Mouse (Mus musculus) gastrocnemius, postnatal 4 days (tissue): ENCODE data around the gene Kcnj1. TPM values are rescaled to one million over a fixed set of nuclear protein-coding genes. Genes with fewer than 3 reads are reported as not detected.

Experiments used
- DNase-seq, 2 experiments: peaks; one replicate each; pipeline ENCODE4 v3.0.0; 2021 to 2022; ENCODE audit warnings: low spot score in 2 of 2, mixed read lengths in 2 of 2
- long read RNA-seq, 2 experiments: library from polyadenylated mRNA; stranded (forward); transcript quantifications; one replicate each; pipeline ENCODE4 v2.0.0; 2021
- total RNA-seq, 2 experiments: library from RNA; stranded (reverse); gene quantifications; 2 replicates each; pipeline ENCODE4 v1.2.3; 2021

Gene Kcnj1
- total RNA-seq: not detected
- long read RNA-seq, experiment 1: 0 reads
- long read RNA-seq, experiment 2: 0 reads

DNA sequence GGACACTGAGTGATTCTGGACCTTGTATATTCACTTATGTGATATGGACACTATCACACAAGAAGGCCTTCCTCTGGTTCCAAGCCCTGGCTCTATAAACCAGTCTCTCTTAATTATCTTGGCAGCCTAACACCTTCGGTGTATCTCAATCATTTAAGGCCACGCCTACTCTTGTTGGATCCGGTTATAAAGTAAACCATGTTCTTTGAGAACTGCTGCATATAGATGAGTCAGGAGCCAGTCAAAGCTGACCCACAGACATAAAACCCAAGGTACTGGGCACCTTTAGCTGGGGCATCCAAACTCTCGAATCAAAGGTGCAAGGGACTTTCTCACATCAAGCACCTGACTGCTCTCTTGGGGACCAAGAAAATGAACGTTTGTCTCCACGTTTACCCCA lies at the start of gene Kcnj1:
Gene Kcnj1, plus strand, starts transcription at position 292 of the 400 bp plus-strand sequence.
- DNase-seq: no peak

DNA sequence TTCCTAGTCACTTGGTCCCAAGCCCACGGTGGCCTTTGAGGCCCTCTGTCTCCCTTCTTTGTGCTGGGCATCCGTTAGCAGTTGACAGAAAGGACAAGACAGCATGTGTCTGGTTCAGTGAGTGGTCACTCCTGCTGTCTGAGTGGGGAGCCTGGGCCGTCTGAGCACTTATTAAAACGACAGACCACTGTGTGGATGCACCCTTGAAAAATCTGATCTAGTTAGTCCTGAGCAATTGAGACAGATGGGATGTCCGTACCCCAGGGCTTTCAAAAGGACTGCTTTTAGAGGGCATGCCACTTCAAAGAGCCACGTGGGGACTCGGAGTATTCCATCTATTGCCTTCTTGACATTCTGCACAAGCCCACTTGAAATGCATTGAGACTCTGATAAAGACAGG lies 48.7 kb upstream of the Kcnj1 start:
- no peak for DNase-seq

DNA sequence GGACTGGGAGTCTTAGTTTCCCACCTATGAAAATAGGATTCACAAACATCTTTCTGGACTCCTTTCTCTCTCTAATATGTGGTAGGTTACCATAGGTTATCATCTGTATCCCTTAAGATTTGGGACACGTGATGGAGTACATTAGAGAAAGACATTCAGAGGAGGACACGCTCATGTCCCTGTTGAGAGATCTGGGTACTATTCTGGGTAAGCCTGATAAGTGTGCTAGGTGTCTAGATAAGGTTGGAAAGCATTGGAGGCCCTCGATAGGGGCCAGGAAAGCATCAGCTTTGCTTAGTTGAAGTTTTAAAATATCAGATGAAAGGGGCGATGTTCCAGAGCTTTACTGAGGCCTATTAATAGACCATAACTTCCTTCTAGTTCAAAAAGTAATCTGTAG lies 43.5 kb upstream of the Kcnj1 start:
- DNase-seq: no peak

DNA sequence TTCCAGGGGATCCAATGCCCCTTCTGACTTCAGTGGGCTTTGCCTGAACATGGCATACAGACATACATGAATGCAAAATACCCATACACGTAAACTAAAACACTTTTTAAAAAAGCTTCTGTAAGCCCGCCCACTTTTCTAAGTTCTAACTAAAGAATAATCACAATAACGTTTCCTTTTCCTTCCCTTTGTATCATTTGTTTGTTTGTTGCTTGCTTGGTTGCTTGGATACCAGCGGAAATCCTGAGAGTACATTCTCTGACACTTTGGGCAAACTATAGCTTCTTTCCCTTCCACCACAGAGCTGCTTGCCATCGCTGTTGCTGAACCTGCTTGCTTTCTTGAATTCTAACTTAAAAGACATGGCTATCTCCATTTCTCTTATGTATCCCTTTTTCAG lies 41.1 kb upstream of the Kcnj1 start:
- DNase-seq: no peak

DNA sequence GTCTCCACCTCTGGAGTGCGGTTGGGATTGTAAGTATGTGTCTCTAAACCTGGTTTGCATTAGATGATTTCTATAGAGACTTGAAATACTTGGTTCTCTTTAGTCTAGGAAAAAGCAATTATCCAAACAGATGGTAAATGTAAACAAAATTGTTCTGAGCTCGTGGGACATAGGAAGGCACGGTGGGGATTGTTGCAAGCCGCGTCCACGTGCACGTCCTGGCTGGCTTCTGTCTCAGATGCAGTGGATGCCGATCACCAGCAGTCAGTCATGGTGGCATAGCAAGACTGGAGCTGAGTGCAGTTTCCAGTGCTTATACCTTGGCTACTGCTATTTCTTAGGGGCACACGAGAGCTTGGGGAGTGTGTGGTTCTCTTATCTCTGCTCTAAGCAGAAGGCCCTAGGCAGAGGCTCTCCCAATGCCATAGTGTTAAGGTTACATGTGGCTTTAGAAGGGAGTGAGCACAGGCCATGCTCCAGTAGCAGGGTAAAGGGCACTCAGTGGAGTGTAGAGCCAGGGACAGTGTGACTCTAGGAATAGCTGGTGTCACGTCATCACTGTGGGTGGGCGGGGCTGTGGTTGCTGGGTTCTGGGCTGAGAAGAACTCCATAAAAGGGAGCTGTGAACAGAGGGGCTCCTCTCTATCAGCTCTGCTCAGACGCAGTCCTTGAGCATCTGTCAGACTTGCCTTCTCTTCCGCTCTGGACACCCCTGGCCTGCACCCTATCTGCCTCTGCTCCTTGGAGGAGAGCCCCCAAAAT lies 36.7 kb upstream of the Kcnj1 start:
- DNase-seq: no peak

DNA sequence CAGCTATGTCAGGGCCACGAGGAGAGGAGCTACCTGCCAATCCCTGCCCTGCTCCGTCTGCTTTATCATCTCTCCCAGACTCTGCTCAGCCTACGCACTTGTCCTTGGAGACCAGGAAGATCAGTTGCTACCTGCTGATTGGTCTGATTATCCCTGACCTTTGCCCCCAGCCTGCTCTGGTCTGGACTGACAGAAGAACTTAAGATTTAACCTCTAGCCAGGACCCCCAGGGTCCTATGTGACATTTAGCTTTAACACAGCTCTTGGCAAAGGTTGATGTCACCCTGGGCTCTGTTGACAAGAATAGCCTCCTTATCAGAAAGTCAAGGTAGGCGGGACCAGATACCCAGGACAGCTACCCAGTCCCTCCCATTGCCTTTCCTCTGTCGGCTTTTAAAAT lies 31.5 kb upstream of the Kcnj1 start:
- no peak for DNase-seq

DNA sequence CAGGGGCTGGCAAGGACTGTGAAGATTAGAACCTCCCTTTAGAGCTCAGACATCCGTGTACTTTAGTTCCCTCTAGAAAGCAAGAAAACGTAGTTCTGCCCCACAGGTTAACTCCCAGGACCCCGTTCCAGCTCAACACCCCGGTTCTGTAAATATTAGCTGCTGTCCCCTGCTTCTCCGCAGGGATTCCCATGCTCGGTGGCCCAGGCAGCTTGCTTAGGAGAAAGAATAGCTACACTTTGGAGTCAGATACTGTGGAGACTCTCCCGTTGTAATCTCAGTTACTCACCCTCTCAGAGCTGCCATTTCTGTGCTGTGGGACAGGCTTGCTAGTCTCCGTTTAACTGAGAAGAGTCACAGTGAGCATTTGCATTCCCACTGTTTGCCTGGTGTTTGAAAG lies 29.4 kb upstream of the Kcnj1 start:
- DNase-seq: no peak

DNA sequence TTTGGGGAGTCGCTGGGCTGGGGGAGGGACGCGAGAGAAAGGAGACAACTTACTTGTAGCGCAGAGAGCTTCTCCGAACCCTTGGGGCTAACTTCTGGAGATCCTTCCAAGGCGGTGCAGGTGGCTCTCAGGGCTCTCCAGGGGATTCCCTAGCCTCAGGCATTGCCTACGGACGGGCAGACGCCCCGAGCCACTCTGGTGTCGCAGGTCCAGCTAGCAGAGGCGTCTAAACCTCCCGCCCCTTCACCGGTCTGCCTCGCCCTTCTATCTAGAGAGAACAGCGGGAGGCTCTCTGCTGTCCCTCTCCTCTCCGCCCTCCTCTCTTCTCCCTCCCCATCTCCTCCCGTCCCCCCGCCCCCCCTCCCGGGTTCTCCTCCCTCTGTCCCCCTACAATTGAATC lies 28.2 kb upstream of the Kcnj1 start, which contains the start of gene Kcnj5:
Gene Kcnj5, minus strand, starts transcription at position 300 of the 400 bp plus-strand sequence.
- DNase-seq: no peak

DNA sequence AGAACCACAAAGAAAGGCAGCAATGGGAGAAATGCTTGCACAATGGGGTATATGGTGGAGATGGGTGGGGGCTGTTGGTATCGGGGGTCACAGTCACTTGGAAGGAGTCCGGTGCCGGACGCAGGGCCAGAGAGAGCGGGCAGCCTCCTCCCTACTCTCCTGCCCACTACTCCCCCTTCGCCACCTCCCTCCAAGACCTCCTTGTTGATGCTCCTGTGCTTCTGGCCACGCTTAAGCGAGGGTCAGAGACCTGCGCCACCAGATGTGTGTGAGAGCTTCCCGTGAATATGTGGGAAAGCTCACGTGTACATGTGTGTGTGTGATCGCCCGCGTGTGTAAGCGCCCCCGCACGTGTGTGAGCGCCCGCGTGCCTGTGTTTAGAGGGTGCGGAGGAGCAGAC lies 27.8 kb upstream of the Kcnj1 start:
- no peak for DNase-seq

DNA sequence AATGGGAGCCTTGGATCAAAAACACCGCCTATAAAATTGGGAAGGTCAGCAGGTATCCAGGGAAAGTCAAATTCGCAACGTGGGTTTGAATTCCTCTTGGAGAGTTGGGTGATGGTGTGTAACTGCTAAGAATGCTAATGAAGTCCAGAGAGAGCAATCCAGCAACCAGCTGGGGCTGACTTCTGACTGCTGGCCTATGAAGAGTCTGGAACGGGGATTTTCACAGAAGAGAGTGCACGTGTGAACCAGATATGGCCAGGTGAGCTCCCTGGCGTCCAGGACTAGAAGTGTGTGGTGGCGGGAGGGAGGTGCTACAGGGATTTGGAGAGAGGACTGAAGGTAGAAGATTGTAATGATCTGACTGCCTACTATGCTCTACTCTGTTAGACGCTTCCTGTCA lies 24.2 kb upstream of the Kcnj1 start:
- DNase-seq: no peak

DNA sequence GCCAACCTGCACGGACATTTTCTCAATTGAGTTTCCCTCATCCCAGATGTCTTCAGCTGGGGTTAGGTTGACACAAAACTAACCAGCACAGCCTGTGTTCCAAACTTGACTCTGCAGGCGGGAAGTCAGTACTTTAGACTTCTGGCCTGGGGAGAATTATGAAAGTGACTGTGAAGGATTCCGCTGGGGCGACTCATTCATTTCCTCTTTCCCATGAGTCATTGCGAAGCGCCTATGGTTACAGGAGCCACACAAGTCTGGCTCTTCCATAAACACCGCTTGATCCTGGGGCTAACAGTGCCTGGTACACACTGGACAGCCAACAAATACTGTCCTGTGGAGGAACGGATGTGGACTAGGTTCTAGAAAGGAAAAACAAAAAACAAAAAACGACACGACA lies 22.9 kb upstream of the Kcnj1 start:
- DNase-seq: no peak

DNA sequence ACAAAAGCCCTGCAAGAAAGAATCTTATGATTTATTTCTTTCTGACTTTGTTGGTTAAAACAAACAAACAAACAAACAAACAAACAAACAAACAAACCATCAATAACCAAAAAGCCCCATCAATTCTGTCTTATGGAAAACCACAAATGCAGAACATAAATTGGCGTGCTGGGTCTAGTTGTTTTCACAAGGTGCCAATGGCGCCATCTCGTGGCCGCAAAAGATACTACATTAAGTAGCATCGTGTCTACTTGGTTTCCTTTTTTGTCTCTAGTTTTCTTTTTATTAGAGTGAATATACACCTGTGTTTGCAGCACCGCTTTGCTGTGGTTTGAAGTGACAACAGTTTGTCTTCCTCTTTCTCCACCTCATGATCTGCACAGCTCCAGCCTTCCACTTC lies 22.0 kb upstream of the Kcnj1 start:
- peak; percentile 54 to 71 for DNase-seq

DNA sequence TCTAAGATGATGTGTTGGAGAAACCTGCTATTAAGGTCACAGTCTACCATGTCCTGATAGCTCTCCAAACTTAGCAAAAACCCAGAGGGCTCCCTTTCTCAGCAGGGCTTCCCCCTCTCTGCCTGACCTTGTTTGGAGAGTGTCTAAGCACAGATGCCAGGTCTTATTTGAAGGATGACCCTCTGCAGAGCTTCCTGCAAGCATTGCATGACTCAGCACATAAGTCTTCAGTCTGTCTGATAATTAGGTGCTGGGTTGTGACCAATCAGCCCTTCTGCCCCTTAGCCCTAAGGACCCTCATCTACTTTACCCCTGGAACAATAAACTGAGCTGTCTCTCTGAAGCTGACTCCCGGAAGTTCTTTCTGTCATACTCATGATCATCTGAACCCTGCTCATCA lies 11.5 kb upstream of the Kcnj1 start:
- no peak for DNase-seq

DNA sequence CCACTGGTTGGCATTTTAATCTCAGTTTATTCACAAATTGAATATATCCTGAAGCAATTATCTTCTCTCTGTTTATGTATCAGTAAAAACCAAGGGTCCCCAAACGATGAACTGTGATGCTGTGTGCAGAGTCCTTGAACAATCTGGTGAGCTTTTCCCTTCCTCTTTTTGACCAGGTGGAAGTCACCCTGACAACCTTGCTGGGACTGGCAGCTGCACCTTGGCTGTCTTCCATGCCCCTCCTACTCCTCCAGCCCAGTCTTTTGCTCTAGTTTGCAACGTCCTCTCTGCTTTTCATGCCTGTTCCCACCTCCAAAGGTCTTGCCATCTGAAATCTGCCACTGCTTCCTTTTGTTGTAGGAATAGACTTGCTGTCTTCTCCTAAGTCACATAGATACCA lies 3.5 kb upstream of the Kcnj1 start:
- no peak for DNase-seq

DNA sequence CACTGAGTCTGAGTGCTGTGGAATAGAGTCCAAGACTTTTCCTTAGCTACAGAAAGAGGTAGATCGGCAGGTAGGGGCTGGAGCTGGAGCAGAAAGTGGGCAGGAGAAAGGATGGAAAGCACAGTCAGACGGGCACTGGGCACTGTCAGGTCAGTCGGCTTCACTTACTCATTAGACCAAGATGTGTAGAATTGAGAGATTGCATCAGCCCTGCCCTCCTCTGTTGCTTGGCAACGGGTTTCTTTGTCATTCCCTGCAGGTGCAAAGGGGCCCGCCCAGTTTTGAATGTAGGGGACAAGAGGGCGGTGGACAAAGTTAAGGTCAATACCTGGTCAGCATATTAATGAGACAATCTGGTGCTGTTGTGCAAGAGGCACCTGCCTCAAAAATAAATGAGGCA lies 2.9 kb upstream of the Kcnj1 start:
- DNase-seq: no peak

DNA sequence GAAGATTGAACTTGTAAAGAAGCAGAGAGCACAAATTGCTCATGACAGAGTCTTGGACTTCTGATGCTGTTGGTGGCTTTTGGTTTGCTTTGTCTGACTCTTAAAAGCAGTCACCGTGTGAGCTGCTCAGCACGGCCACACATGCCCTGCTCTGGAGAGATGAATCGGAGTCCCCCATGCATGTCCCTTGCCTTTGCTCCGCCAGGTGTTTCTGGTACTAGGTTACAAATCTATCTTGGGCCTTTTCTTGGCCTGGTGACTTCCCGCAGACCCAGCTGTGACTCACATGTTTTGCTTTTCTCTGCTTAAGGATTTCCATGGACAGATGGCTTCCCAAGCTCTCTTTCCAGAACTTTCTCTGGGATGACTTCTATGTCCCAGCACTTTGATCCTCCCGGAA lies 1.4 kb downstream of the Kcnj1 start:
- no peak for DNase-seq

DNA sequence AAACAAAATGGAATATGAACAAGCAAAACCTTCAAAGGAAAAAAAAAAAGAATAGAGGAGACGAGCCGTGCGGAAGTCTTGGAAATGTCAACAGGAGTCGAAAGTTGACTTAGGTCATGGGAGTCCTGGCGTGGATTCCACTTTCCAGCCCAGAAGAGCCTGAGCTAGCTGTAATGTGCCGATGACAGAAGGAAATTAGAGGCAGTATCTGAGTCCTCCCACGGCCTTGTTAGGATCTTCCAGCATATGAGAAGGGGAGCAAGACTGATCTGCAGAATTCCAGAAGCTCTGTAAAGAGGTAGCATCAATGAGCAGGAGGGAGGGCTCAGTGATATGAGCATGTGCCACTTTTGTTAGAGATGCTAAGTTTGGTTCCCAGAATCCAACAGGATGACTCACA lies 3.7 kb downstream of the Kcnj1 start:
- DNase-seq: no peak

DNA sequence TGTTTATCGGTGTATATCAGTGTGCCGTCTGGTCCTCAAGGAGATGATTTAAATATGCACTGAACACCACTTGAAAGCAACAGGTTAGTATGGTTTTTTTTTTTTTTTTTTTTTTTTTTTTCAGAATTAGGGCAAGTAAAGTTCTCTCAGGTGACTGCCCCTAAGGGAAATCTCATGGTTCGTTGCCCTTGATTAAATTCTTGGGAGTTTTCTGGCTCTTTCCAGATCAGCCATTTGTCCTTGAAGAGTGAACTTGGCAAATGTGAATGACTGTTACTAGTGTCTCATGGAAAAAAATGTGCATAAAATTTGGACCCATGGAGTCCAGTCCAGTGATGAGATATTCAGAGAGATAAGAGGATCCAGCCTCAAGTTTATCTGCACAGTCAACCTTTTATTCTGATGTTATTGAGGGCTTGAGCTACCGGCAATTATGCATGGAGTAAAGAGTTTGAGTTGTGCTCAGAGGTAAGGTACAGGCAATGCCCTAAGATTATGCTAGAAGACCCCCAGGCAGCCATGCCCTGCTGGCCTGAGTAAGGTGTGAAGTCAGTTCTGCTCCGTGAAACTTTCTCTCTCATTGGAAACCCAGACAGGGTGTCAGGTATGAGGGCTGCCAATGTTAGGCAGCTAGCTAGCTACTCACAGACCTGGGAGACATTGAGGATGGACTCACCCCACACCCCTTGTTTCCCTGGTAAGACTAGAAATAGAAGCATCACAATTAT lies 4.7 kb downstream of the Kcnj1 start:
- no peak for DNase-seq

DNA sequence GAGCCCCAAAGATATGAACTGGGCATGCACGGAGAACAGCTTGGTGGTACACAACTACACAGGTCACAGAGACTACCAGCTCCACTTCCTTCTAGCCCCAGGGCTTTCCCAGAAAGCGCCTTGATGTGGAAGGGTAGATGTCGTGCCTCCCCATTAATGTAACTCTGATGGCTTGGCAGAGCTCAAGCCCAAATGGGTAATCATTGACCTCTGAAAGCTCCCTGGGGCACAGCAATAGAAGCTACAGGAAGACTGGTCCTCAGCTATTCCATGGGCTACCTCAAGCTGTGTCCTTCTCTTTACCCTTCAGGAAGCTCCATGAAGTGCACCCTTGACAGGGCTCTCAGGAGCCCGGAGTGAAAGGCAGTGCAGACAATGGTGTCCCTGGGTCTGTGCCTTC lies 12.6 kb downstream of the Kcnj1 start:
- DNase-seq: no peak

DNA sequence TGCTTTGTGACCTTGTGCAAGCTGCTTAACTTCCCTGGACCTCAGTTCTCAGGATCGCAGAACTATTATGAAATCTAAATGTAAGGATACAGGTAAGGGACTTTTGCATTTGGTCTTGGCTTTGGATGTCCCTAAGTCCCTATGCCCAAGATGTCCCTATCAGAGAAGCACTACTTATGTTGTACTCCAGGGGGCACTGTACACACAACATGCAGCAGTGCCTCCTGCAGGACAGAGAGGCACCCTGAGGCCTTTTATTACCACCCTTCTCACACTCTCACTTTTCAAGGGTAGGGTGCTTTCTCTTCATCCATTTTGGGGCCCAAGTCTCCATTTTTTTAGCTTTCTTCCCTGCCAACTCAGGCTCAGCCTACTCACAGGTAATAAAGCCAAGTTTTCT lies 15.8 kb downstream of the Kcnj1 start:
- no peak for DNase-seq

DNA sequence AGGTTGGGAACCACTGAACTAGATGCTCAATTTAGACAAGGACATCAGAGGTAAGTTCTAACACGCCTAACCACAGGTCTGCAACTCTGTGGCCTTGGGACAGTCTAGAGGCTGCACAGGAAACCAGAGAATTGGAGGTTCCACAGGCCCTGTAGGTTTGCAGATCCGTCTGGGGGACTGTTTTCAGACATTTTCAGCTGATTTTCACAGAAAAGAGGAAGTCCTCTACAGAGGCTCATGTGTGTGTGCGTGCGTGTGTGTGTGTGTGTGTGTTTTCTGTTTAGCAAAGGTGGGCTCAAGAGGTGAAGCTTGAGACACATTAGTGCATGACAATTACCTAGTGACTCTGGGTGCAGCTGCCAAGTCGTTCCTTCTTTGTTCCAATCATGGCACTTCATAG lies 18.8 kb downstream of the Kcnj1 start:
- DNase-seq: no peak

DNA sequence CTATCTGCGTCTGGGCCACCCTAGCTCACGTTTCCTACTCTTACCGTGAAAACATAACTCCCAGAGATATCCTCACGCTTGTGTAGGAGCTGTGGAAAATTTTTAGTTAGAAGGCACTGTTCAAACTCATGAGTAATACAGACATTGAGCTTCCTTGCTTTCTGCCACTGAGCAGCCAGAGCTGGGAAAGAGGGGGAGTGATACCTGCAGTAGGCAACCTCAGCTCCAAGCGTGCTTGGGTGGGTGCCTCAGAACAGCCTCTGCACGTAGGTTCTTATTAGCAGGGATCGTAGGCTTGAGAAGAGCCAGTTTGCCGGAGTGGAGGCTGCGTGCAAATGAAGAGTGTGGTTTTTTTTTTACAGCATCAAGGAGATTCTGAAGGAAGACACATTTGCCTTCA lies 19.4 kb downstream of the Kcnj1 start:
- DNase-seq: no peak

DNA sequence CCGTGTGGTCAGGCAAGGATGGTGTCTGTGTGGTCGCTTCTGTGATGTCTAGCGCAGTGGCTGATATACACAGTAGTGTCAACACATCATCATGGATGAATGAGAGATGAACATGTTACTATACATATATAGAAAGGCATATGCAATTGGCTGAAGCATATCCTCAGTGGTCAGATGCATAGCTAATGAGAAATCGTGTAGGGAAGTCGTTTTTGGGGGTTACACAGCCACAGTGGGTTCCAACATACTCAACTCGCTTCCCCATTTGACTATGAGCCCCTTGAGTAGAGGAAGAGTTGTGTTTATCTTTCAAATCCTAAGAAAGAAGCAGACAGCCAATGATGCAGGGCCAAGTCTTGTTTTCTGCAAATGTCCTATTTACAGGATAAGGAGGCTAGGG lies 20.4 kb downstream of the Kcnj1 start:
- no peak for DNase-seq
